Mouse (Mus musculus) CH12.LX (cell line): ENCODE measurements around the gene Gm16223.

Source experiments
- CHD1 ChIP-seq: IDR thresholded peaks from 2 replicates; pipeline ENCODE4 v1.6.1; 2012; ENCODE audit warnings: low read depth, low read length, improper control_type of control experiment, inconsistent platforms
- CHD2 ChIP-seq: IDR thresholded peaks from 2 replicates; pipeline ENCODE4 v1.6.1; 2011; ENCODE audit warnings: low read length, improper control_type of control experiment
- CTCF ChIP-seq, 2 experiments: IDR thresholded peaks in 1 of 2; conservative IDR thresholded peaks in 1 of 2; 2 replicates each; pipeline ENCODE4 v1.5.1; 2011 to 2012; ENCODE audit warnings: low read depth in 2 of 2, low read length in 2 of 2, improper control_type of control experiment in 1 of 2, inconsistent platforms in 1 of 2, mild to moderate bottlenecking in 1 of 2, moderate library complexity in 1 of 2
- EP300 ChIP-seq: IDR thresholded peaks from 2 replicates; pipeline ENCODE4 v1.6.1; 2011; ENCODE audit warnings: low read length, improper control_type of control experiment
- HCFC1 ChIP-seq: IDR thresholded peaks from 2 replicates; pipeline ENCODE4 v1.6.1; 2012; ENCODE audit warnings: low read depth, mild to moderate bottlenecking, inconsistent platforms, low read length, improper control_type of control experiment
- IRF4 ChIP-seq: IDR thresholded peaks from 2 replicates; pipeline ENCODE4 v1.6.1; 2014; ENCODE audit warnings: low read depth, mild to moderate bottlenecking, inconsistent platforms, low read length, improper control_type of control experiment
- JUND ChIP-seq: conservative IDR thresholded peaks from 2 replicates; pipeline ENCODE4 v1.6.1; 2011; ENCODE audit warnings: low read depth, low read length, improper control_type of control experiment
- KAT2A ChIP-seq: IDR thresholded peaks from 2 replicates; pipeline ENCODE4 v1.6.1; 2012; ENCODE audit warnings: low read length, improper control_type of control experiment, inconsistent platforms; ENCODE audit not compliant: insufficient replicate concordance
- MAFK ChIP-seq: IDR thresholded peaks from 2 replicates; pipeline ENCODE4 v1.6.1; 2011; ENCODE audit warnings: low read length, improper control_type of control experiment; ENCODE audit not compliant: insufficient replicate concordance
- POLR2A ChIP-seq: IDR thresholded peaks from 2 replicates; pipeline ENCODE4 v1.6.1; 2011; ENCODE audit warnings: low read depth, mild to moderate bottlenecking, improper control_type of control experiment, low read length
- USF1 ChIP-seq: IDR thresholded peaks from 2 replicates; pipeline ENCODE4 v1.6.1; 2014; ENCODE audit warnings: low read depth, mild to moderate bottlenecking, inconsistent platforms, low read length, improper control_type of control experiment
- ZMIZ1 ChIP-seq: IDR thresholded peaks from 2 replicates; pipeline ENCODE4 v1.6.1; 2012; ENCODE audit warnings: low read depth, mild to moderate bottlenecking, inconsistent platforms, low read length, improper control_type of control experiment

DNA sequence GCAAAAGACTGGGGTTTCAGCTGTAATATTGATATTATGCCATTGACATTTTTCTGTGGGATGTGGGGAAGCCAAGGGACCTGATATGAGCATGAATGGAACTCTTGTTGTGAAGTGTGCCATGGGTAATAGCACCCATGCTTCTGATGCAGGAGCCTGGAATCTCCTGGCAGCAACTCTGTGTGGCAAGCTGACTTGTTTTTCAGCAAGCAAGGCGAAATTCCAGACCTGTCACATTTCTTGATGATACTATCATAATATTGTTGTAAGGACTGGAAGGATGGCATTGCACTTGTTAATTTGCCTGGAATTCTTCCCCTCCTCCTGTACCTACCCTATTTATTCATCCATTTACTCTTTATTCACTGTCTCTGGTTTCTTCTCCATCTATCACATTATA lies 44.2 kb upstream of the Gm16223 start:
- no peak for TF ChIP-seq MAFK
- TF ChIP-seq HCFC1: no peak
- no peak for TF ChIP-seq IRF4
- TF ChIP-seq CTCF (conservative IDR thresholded peaks at IDR 0.05 in 1 of 2, IDR thresholded peaks at IDR 0.05 in 1 of 2; ENCODE audit: low read depth in 2 of 2, low read length in 2 of 2): no peak
- no peak for TF ChIP-seq ZMIZ1
- no peak for TF ChIP-seq EP300
- TF ChIP-seq USF1: no peak
- no peak for TF ChIP-seq JUND
- no peak for TF ChIP-seq CHD2
- TF ChIP-seq POLR2A: no peak
- no peak for TF ChIP-seq KAT2A
- TF ChIP-seq CHD1: no peak
